Mouse (Mus musculus): Measurements from ENCODE around the gene Gal3st1.

DNA sequence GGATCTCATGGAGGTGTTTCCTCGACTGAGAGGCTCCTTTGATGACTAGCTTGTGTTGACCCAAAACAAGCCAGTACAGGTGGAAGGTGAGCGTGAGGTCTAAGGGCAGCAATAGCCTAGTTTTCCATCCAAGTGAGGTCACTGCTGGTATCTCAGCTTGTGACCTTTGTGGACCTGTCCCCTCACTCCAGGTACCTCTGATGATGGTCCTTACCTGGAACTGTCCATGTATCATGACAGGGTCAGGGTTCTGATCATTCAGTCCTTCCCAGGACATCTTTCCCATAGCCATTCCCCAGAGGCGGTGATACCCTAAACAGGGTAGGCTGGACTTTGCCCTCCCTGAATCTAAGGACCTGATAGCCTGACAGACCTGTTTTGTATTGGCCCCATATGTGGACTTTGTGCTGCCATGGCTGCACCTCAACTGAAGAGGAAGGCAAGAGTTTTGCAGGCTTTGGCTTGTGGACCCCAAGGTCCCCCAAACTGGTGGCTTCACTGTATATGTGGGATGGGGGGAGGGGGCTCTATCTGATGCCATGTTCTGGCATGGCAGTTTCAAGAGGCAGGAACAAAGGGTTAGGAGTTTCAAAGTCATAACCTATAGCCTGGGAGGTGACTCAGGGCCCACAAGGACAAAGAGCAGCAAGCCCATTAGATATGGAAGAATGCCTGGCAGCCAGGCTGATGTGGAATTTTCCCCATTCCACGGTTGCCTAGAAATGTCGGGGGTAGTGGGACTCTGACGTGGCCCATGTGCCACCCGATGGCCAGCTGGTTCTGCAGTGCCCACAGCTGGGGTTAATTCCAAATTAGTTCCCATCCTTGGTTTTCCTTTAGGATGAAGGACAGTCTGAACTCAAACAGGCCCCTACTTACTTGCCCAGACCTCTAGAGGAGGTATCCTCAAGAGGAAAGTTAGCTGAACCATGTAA lies 894 bp upstream of the Gal3st1 start:
- TF ChIP-seq POLR2A (IDR thresholded peaks at IDR 0.05; ENCODE audit: control insufficient read depth in 1 of 2, insufficient read depth in 1 of 2, low read depth in 1 of 2, low read length in 2 of 2, poor library complexity in 1 of 2) (no peak), CTCF (IDR thresholded peaks at IDR 0.05 in 2 of 3, conservative IDR thresholded peaks at IDR 0.05 in 1 of 3; ENCODE audit: control insufficient read depth in 1 of 3, insufficient read depth in 1 of 3, low read depth in 2 of 3, low read length in 3 of 3, poor library complexity in 1 of 3, severe bottlenecking in 1 of 3) (no peak), KAT2A (conservative IDR thresholded peaks at IDR 0.05; ENCODE audit: low read depth, low read length) (no peak), ZNF384 (IDR thresholded peaks at IDR 0.05; ENCODE audit: low read depth, low read length) (no peak), TBP (IDR thresholded peaks at IDR 0.05; ENCODE audit: low read depth, low read length) (no peak), ZKSCAN1 (IDR thresholded peaks at IDR 0.05; ENCODE audit: low read depth, low read length) (no peak), EP300 (IDR thresholded peaks at IDR 0.05; ENCODE audit: low read depth in 1 of 2, low read length in 2 of 2) (no peak), TAL1 (IDR thresholded peaks at IDR 0.05; ENCODE audit: low read length) (no peak), BHLHE40 (IDR thresholded peaks at IDR 0.05; ENCODE audit: borderline replicate concordance, low read depth, low read length) (no peak), USF1 (IDR thresholded peaks at IDR 0.05; ENCODE audit: low read depth, low read length) (no peak), ZC3H11A (IDR thresholded peaks at IDR 0.05; ENCODE audit: low read depth, low read length) (no peak)
